24 mouse cellular contexts compared by ENCODE assay signal in the genomic region with DNA sequence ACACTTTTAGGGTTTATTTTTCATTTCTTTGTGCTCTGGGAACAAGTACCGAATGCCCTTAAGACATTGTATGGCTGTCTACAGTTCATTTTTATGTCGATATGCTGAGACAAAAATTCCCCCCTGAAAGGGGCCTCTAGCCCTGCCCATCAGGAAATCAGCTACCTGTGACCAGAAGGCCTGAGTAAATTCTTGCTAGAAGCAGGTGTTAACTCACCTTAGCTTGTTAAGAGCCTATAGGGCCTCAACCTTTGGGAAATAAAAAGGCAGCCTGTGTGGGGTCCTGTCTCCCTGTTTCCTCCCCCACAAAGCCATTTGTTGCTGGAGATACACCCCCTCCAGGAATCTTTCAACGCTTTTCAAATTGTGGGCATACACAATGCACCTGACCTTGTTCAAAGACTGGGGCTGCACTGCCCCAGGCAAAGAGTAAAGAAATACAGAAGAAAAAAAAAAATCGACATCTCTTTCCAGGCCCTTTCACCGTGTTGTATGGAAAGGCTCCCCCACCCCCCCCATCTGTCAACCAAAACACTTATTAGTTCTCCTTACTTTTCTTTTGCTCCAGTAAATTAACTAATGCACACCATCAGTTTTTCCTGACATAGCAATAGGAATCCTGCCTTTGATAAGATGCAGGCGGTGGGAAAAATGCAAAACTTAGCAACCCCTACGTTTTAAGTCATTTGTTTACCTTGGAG. TPM values are rescaled to one million over a fixed set of nuclear protein-coding genes. Genes with fewer than 3 reads are reported as not detected.
DNase-seq lines count a peak whose midpoint lies in the region; ATAC-seq and TF ChIP-seq lines count a peak whose summit lies in the region.
"Had no signal": no experiment of that assay in that cellular context is flagged by ENCODE, and none has a peak within 500 bp of the region (broad histone marks: within the 10 kb centered on the region; RNA-seq: fewer than 3 reads in every experiment).

No protein-coding gene starts in this region.

- no peak for TF ChIP-seq EP300 in stomach, postnatal 0 days (optimal IDR thresholded peaks at IDR 0.05)

- 0 out of 2 replicates have a peak, but pooled peaks have one; percentile 37 for ATAC-seq in stomach, embryonic 14.5 days (ENCODE audit: insufficient number of reproducible peaks, insufficient read depth, low FRiP score, low read depth)
- ATAC-seq in stomach, postnatal 0 days (ENCODE audit: low FRiP score, low TSS enrichment), result no peak
- ATAC-seq in forebrain, postnatal 0 days, result 0 out of 2 replicates have a peak, but pooled peaks have one; percentile 6
- ATAC-seq: hindbrain, embryonic 16.5 days; midbrain, embryonic 13.5 days had no signal

- no peaks in the 10 kb centered on the region for H3K4me1 ChIP-seq in stomach, embryonic 14.5 days (ENCODE audit: control insufficient read depth, insufficient read depth, low read length)
- no peaks in the 10 kb centered on the region for H3K4me1 ChIP-seq in stomach, postnatal 0 days (replicated peaks; ENCODE audit: control insufficient read depth, insufficient read depth)
- 0 out of 2 replicates have a peak, but pooled peaks cover 11% of the 10 kb centered on the region for H3K4me1 ChIP-seq in forebrain, postnatal 0 days (ENCODE audit: insufficient read depth)
- H3K4me1 ChIP-seq: liver, embryonic 13.5 days; megakaryocyte, embryonic 14.5 days; neural tube, embryonic 12.5 days had no signal

- no peaks in the 10 kb centered on the region for H3K27me3 ChIP-seq in stomach, embryonic 14.5 days (ENCODE audit: control insufficient read depth, insufficient read depth, low read length)
- no peaks in the 10 kb centered on the region for H3K27me3 ChIP-seq in stomach, postnatal 0 days (ENCODE audit: control insufficient read depth, insufficient read depth, low read length)
- H3K27me3 ChIP-seq in forebrain, postnatal 0 days (ENCODE audit: insufficient read depth, low read length), result no peaks in the 10 kb centered on the region
- H3K27me3 ChIP-seq: liver, embryonic 13.5 days; megakaryocyte, embryonic 14.5 days; midbrain, embryonic 13.5 days; neural tube, embryonic 12.5 days had no signal

- H3K9me3 ChIP-seq in stomach, embryonic 14.5 days (ENCODE audit: control insufficient read depth, low read depth, low read length), result no peaks in the 10 kb centered on the region
- no peaks in the 10 kb centered on the region for H3K9me3 ChIP-seq in stomach, postnatal 0 days (ENCODE audit: control insufficient read depth, low read length)
- H3K9me3 ChIP-seq in forebrain, postnatal 0 days (ENCODE audit: low read length), result no peaks in the 10 kb centered on the region
- H3K9me3 ChIP-seq: liver, embryonic 13.5 days; midbrain, embryonic 13.5 days; neural tube, embryonic 12.5 days had no signal

- no peaks in the 10 kb centered on the region for H3K36me3 ChIP-seq in stomach, embryonic 14.5 days (ENCODE audit: control insufficient read depth, insufficient read depth, low read length)
- no peaks in the 10 kb centered on the region for H3K36me3 ChIP-seq in stomach, postnatal 0 days (ENCODE audit: control insufficient read depth, insufficient read depth, low read length)
- no peaks in the 10 kb centered on the region for H3K36me3 ChIP-seq in forebrain, postnatal 0 days (ENCODE audit: insufficient read depth)
- H3K36me3 ChIP-seq: hindbrain, embryonic 10.5 days; liver, embryonic 13.5 days; midbrain, embryonic 13.5 days; neural tube, embryonic 12.5 days had no signal

- H3K4me3 ChIP-seq in stomach, embryonic 14.5 days (ENCODE audit: low read depth, low read length), result no peak overlapping the region
- no peak overlapping the region for H3K4me3 ChIP-seq in stomach, postnatal 0 days (ENCODE audit: low read depth, low read length)
- H3K4me3 ChIP-seq in forebrain, postnatal 0 days (ENCODE audit: low read depth, low read length), result no peak overlapping the region
- H3K4me3 ChIP-seq: hindbrain, embryonic 10.5 days; left cerebral cortex, adult 2 months; liver, embryonic 13.5 days; megakaryocyte, embryonic 14.5 days; midbrain, embryonic 13.5 days; neural tube, embryonic 12.5 days had no signal

- whole genome bisulfite sequencing in stomach, embryonic 14.5 days, result 43% methylated on average over 7 of the region's 7 CpGs
- 40% methylated on average over 7 of the region's 7 CpGs for WGBS in stomach, postnatal 0 days
- 25% methylated on average over 7 of the region's 7 CpGs for WGBS in forebrain, postnatal 0 days

- H3K27ac ChIP-seq in stomach, embryonic 14.5 days (ENCODE audit: low read length), result 0 out of 2 replicates have a peak overlapping the region, but pooled peaks have one; percentile 30
- H3K27ac ChIP-seq in stomach, postnatal 0 days (replicated peaks), result no peak overlapping the region
- peak overlapping the region; percentile 54; the same call in 1 of the 2 replicates for H3K27ac ChIP-seq in forebrain, postnatal 0 days (ENCODE audit: low read depth, low read length)
- H3K27ac ChIP-seq: hindbrain, embryonic 10.5 days; kidney, postnatal 0 days; left cerebral cortex, adult 2 months; liver, embryonic 13.5 days; midbrain, embryonic 13.5 days; neural tube, embryonic 12.5 days had no signal

- peak; percentile 10 for DNase-seq in embryo, embryonic 10.5 days (ENCODE audit: low spot score)
- no peak for DNase-seq in embryo, embryonic 9.5 days (ENCODE audit: extremely low spot score)
- no peak for DNase-seq in stomach, postnatal 0 days (ENCODE audit: low spot score)
- no peak for DNase-seq in forebrain, postnatal 0 days
- DNase-seq in thymus, postnatal 0 days (ENCODE audit: low spot score), result no peak
- no peak for DNase-seq in adrenal gland, adult 2 months
- DNase-seq: adrenal gland, postnatal 36 days; cerebellum, adult 11 months; heart, postnatal 10 days; kidney, adult 2 months; layer of hippocampus, adult 9-11 months; liver, embryonic 13.5 days; lung, adult 2 months; right cerebral cortex, postnatal 14 days; thymus, postnatal 25 days had no signal

- H3K4me2 ChIP-seq in stomach, embryonic 14.5 days (replicated peaks; ENCODE audit: low read depth, low read length), result no peak overlapping the region
- H3K4me2 ChIP-seq in stomach, postnatal 0 days (replicated peaks; ENCODE audit: low read depth), result no peak overlapping the region
- no peak overlapping the region for H3K4me2 ChIP-seq in forebrain, postnatal 0 days (ENCODE audit: low read depth)
- H3K4me2 ChIP-seq: heart, embryonic 11.5 days; liver, embryonic 13.5 days; midbrain, embryonic 13.5 days; neural tube, embryonic 12.5 days had no signal

- H3K9ac ChIP-seq in stomach, embryonic 14.5 days (replicated peaks; ENCODE audit: low read depth, low read length), result no peak overlapping the region
- no peak overlapping the region for H3K9ac ChIP-seq in stomach, postnatal 0 days (ENCODE audit: low read length)
- no peak overlapping the region for H3K9ac ChIP-seq in forebrain, postnatal 0 days
- H3K9ac ChIP-seq: liver, embryonic 13.5 days; midbrain, embryonic 13.5 days; neural tube, embryonic 12.5 days had no signal

- TF ChIP-seq CTCF in stomach, postnatal 0 days (IDR thresholded peaks at IDR 0.05; ENCODE audit: low read depth), result no peak
- TF ChIP-seq CTCF in forebrain, postnatal 0 days (IDR thresholded peaks at IDR 0.05; ENCODE audit: low read depth), result no peak

RNA-seq across cellular contexts. Expression of a gene that starts 21.9 kb away (rescaled TPM):
- polyA plus RNA-seq in stomach, embryonic 14.5 days (2014; fragmentation: Nextera tagmentation; extraction: Ambion mirVana), result 28.6 and 31.2 TPM in 2 replicates
- polyA plus RNA-seq in stomach, postnatal 0 days (2015; fragmentation: Nextera tagmentation; extraction: Ambion mirVana), result 15.9 and 18.8 TPM in 2 replicates
- total RNA-seq in forebrain, postnatal 0 days (2014; rRNA removed), result 12.2 and 19.2 TPM in 2 replicates
- 14.1 and 17.2 TPM in 2 replicates for polyA plus RNA-seq in forebrain, postnatal 0 days (2015; fragmentation: Nextera tagmentation; extraction: Ambion mirVana)
- 0.61 and 0.67 TPM in 2 replicates for polyA plus RNA-seq in thymus, postnatal 0 days (2015; fragmentation: Nextera tagmentation; extraction: Ambion mirVana)
- total RNA-seq in adrenal gland, adult 2 months (2021), result 10 to 100 TPM in 1 of 2 experiments, 1 to 10 TPM in 1; 7.3 to 26.6 TPM
- polyA plus RNA-seq in adrenal gland, adult 2 months (2012; rRNA removed), result 40.8 and 62.2 TPM in 2 replicates
